Mouse (Mus musculus): Measurements from ENCODE around the gene Rasl10b. TPM values are rescaled to one million over a fixed set of nuclear protein-coding genes. Genes with fewer than 3 reads are reported as not detected.

Gene Rasl10b
- polyA plus RNA-seq, 1 experiment: 0.36 TPM

GRCm38 (mm10) chr11:83450550-83450949, 41.6 kb downstream of the Rasl10b start:
- no peak for TF ChIP-seq MYOG (IDR thresholded peaks at IDR 0.05; ENCODE audit: control insufficient read depth in 1 of 3, insufficient read depth in 1 of 3, insufficient read length in 2 of 3, low read depth in 2 of 3)
- no peak for TF ChIP-seq MYOD1 (IDR thresholded peaks at IDR 0.05; ENCODE audit: control insufficient read depth in 1 of 3, insufficient read length in 2 of 3, low read depth in 2 of 3)
- TF ChIP-seq MAX (IDR thresholded peaks at IDR 0.05; ENCODE audit: low read depth): no peak
- no peak for TF ChIP-seq SRF (IDR thresholded peaks at IDR 0.05; ENCODE audit: control insufficient read depth, insufficient read length, low read depth)
- TF ChIP-seq TCF3 (IDR thresholded peaks at IDR 0.05; ENCODE audit: insufficient read length, low read depth): no peak
- no peak for TF ChIP-seq POLR2A (IDR thresholded peaks at IDR 0.05; ENCODE audit: insufficient read length, low read depth)
- no peak for TF ChIP-seq TCF12 (IDR thresholded peaks at IDR 0.05; ENCODE audit: insufficient read depth, poor library complexity, severe bottlenecking)
- no peak for TF ChIP-seq CEBPB (IDR thresholded peaks at IDR 0.05; ENCODE audit: insufficient read depth, poor library complexity, severe bottlenecking)
- no peak for TF ChIP-seq POLR2AphosphoS2 (IDR thresholded peaks at IDR 0.05; ENCODE audit: insufficient read length, low read depth)
- no peak for TF ChIP-seq REST (IDR thresholded peaks at IDR 0.05; ENCODE audit: insufficient read depth, insufficient read length)
- no peak for TF ChIP-seq E2F4 (IDR thresholded peaks at IDR 0.05; ENCODE audit: insufficient read depth)
- TF ChIP-seq USF1 (IDR thresholded peaks at IDR 0.05; ENCODE audit: low read depth): no peak

GRCm38 (mm10) chr11:83451281-83451680, 42.3 kb downstream of the Rasl10b start:
- no peak for TF ChIP-seq MAX (IDR thresholded peaks at IDR 0.05; ENCODE audit: low read depth)
- TF ChIP-seq TCF12 (IDR thresholded peaks at IDR 0.05; ENCODE audit: insufficient read depth, poor library complexity, severe bottlenecking): no peak
- no peak for TF ChIP-seq REST (IDR thresholded peaks at IDR 0.05; ENCODE audit: insufficient read depth, insufficient read length)
- no peak for TF ChIP-seq SRF (IDR thresholded peaks at IDR 0.05; ENCODE audit: control insufficient read depth, insufficient read length, low read depth)
- TF ChIP-seq POLR2AphosphoS2 (IDR thresholded peaks at IDR 0.05; ENCODE audit: insufficient read length, low read depth): no peak
- H3K4me3 ChIP-seq: no peak overlapping the region

More at GRCm38 (mm10) chr11:83450550-83450949, 41.6 kb downstream of the Rasl10b start:
- H3K4me2 ChIP-seq (ENCODE audit: low read depth): no peak overlapping the region
- no peak overlapping the region for H3K4me3 ChIP-seq
- no peaks in the 10 kb centered on the region for H3K27me3 ChIP-seq (ENCODE audit: control insufficient read depth, insufficient read depth, insufficient read length)
- H3K36me3 ChIP-seq (ENCODE audit: control insufficient read depth, insufficient read depth): no peaks in the 10 kb centered on the region
- no peak overlapping the region for H3ac ChIP-seq (ENCODE audit: control insufficient read depth, insufficient read length)
- no peaks in the 10 kb centered on the region for H3K79me2 ChIP-seq (ENCODE audit: control insufficient read depth, insufficient read depth)

GRCm38 (mm10) chr11:83454548-83454947, 45.6 kb downstream of the Rasl10b start:
- no peak for TF ChIP-seq TCF3 (IDR thresholded peaks at IDR 0.05; ENCODE audit: insufficient read length, low read depth)
- TF ChIP-seq CEBPB (IDR thresholded peaks at IDR 0.05; ENCODE audit: insufficient read depth, poor library complexity, severe bottlenecking): no peak
- no peak for TF ChIP-seq POLR2A (IDR thresholded peaks at IDR 0.05; ENCODE audit: insufficient read length, low read depth)
- no peak for TF ChIP-seq MAX (IDR thresholded peaks at IDR 0.05; ENCODE audit: low read depth)
- no peak for TF ChIP-seq MYOD1 (IDR thresholded peaks at IDR 0.05; ENCODE audit: control insufficient read depth in 1 of 3, insufficient read length in 2 of 3, low read depth in 2 of 3)
- Histone ChIP-seq H3K4me3 (no peak overlapping the region), H3ac (ENCODE audit: control insufficient read depth, insufficient read length) (no peak overlapping the region), H3K79me2 (ENCODE audit: control insufficient read depth, insufficient read depth) (no peaks in the 10 kb centered on the region), H3K36me3 (ENCODE audit: control insufficient read depth, insufficient read depth) (no peaks in the 10 kb centered on the region), H3K27me3 (ENCODE audit: control insufficient read depth, insufficient read depth, insufficient read length) (no peaks in the 10 kb centered on the region), H3K4me2 (ENCODE audit: low read depth) (no peak overlapping the region)

More at GRCm38 (mm10) chr11:83451281-83451680, 42.3 kb downstream of the Rasl10b start:
- no peaks in the 10 kb centered on the region for H3K27me3 ChIP-seq (ENCODE audit: control insufficient read depth, insufficient read depth, insufficient read length)
- no peaks in the 10 kb centered on the region for H3K79me2 ChIP-seq (ENCODE audit: control insufficient read depth, insufficient read depth)
- no peaks in the 10 kb centered on the region for H3K36me3 ChIP-seq (ENCODE audit: control insufficient read depth, insufficient read depth)
- no peak overlapping the region for H3K4me2 ChIP-seq (ENCODE audit: low read depth)
- no peak overlapping the region for H3ac ChIP-seq (ENCODE audit: control insufficient read depth, insufficient read length)

GRCm38 (mm10) chr11:83455608-83456007, 46.7 kb downstream of the Rasl10b start:
- no peak for TF ChIP-seq POLR2AphosphoS2 (IDR thresholded peaks at IDR 0.05; ENCODE audit: insufficient read length, low read depth)
- TF ChIP-seq MYOD1 (IDR thresholded peaks at IDR 0.05; ENCODE audit: control insufficient read depth in 1 of 3, insufficient read length in 2 of 3, low read depth in 2 of 3): no peak
- TF ChIP-seq POLR2A (IDR thresholded peaks at IDR 0.05; ENCODE audit: insufficient read length, low read depth): no peak
- TF ChIP-seq SRF (IDR thresholded peaks at IDR 0.05; ENCODE audit: control insufficient read depth, insufficient read length, low read depth): no peak
- TF ChIP-seq TCF12 (IDR thresholded peaks at IDR 0.05; ENCODE audit: insufficient read depth, poor library complexity, severe bottlenecking): no peak
- no peak for TF ChIP-seq E2F4 (IDR thresholded peaks at IDR 0.05; ENCODE audit: insufficient read depth)
- no peak for TF ChIP-seq MYOG (IDR thresholded peaks at IDR 0.05; ENCODE audit: control insufficient read depth in 1 of 3, insufficient read depth in 1 of 3, insufficient read length in 2 of 3, low read depth in 2 of 3)
- no peak for TF ChIP-seq REST (IDR thresholded peaks at IDR 0.05; ENCODE audit: insufficient read depth, insufficient read length)
- no peak for TF ChIP-seq CEBPB (IDR thresholded peaks at IDR 0.05; ENCODE audit: insufficient read depth, poor library complexity, severe bottlenecking)
- no peak for TF ChIP-seq MAX (IDR thresholded peaks at IDR 0.05; ENCODE audit: low read depth)
- TF ChIP-seq TCF3 (IDR thresholded peaks at IDR 0.05; ENCODE audit: insufficient read length, low read depth): no peak
- Histone ChIP-seq H3K27me3 (ENCODE audit: control insufficient read depth, insufficient read depth, insufficient read length) (no peaks in the 10 kb centered on the region), H3K4me3 (no peak overlapping the region)

GRCm38 (mm10) chr11:83457257-83457656, 48.3 kb downstream of the Rasl10b start:
- Histone ChIP-seq H3ac (ENCODE audit: control insufficient read depth, insufficient read length) (no peak overlapping the region), H3K36me3 (ENCODE audit: control insufficient read depth, insufficient read depth) (no peaks in the 10 kb centered on the region), H3K4me2 (ENCODE audit: low read depth) (peak overlapping the region; percentile 75), H3K4me3 (no peak overlapping the region), H3K27me3 (ENCODE audit: control insufficient read depth, insufficient read depth, insufficient read length) (no peaks in the 10 kb centered on the region), H3K79me2 (ENCODE audit: control insufficient read depth, insufficient read depth) (no peaks in the 10 kb centered on the region)
- TF ChIP-seq SRF (IDR thresholded peaks at IDR 0.05; ENCODE audit: control insufficient read depth, insufficient read length, low read depth): no peak
- no peak for TF ChIP-seq USF1 (IDR thresholded peaks at IDR 0.05; ENCODE audit: low read depth)
- TF ChIP-seq POLR2AphosphoS2 (IDR thresholded peaks at IDR 0.05; ENCODE audit: insufficient read length, low read depth): no peak
- TF ChIP-seq MYOG (IDR thresholded peaks at IDR 0.05; ENCODE audit: control insufficient read depth in 1 of 3, insufficient read depth in 1 of 3, insufficient read length in 2 of 3, low read depth in 2 of 3): no peak
- no peak for TF ChIP-seq E2F4 (IDR thresholded peaks at IDR 0.05; ENCODE audit: insufficient read depth)
- TF ChIP-seq POLR2A (IDR thresholded peaks at IDR 0.05; ENCODE audit: insufficient read length, low read depth): no peak
- no peak for TF ChIP-seq TCF3 (IDR thresholded peaks at IDR 0.05; ENCODE audit: insufficient read length, low read depth)
- TF ChIP-seq MYOD1 (IDR thresholded peaks at IDR 0.05; ENCODE audit: control insufficient read depth in 1 of 3, insufficient read length in 2 of 3, low read depth in 2 of 3): no peak
- no peak for TF ChIP-seq CEBPB (IDR thresholded peaks at IDR 0.05; ENCODE audit: insufficient read depth, poor library complexity, severe bottlenecking)
- no peak for TF ChIP-seq REST (IDR thresholded peaks at IDR 0.05; ENCODE audit: insufficient read depth, insufficient read length)
- no peak for TF ChIP-seq TCF12 (IDR thresholded peaks at IDR 0.05; ENCODE audit: insufficient read depth, poor library complexity, severe bottlenecking)
- TF ChIP-seq MAX (IDR thresholded peaks at IDR 0.05; ENCODE audit: low read depth): no peak

More at GRCm38 (mm10) chr11:83455608-83456007, 46.7 kb downstream of the Rasl10b start:
- H3K4me2 ChIP-seq (ENCODE audit: low read depth): peak overlapping the region; percentile 21
- H3K36me3 ChIP-seq (ENCODE audit: control insufficient read depth, insufficient read depth): no peaks in the 10 kb centered on the region
- no peaks in the 10 kb centered on the region for H3K79me2 ChIP-seq (ENCODE audit: control insufficient read depth, insufficient read depth)
- no peak overlapping the region for H3ac ChIP-seq (ENCODE audit: control insufficient read depth, insufficient read length)

All from myocyte (in vitro differentiated cells).